Mouse (Mus musculus) bone marrow macrophage, adult 2 months (primary cell): ENCODE measurements around the gene Aktip.

Experiments
- CTCF ChIP-seq: IDR thresholded peaks from 2 replicates; pipeline ENCODE4 v1.5.1; 2012; ENCODE audit warnings: low read depth, mild to moderate bottlenecking, low read length, moderate library complexity
- POLR2A ChIP-seq: IDR thresholded peaks from 2 replicates; pipeline ENCODE4 v1.6.1; 2012; ENCODE audit warnings: mild to moderate bottlenecking, low read depth, low read length, borderline replicate concordance

GRCm38 (mm10) chr8:91151531-91151930 is 48.2 kb downstream of the Aktip start:
- TF ChIP-seq CTCF = no peak
- TF ChIP-seq POLR2A = no peak
